Mouse (Mus musculus): ENCODE results near the gene Caln1.

DNA sequence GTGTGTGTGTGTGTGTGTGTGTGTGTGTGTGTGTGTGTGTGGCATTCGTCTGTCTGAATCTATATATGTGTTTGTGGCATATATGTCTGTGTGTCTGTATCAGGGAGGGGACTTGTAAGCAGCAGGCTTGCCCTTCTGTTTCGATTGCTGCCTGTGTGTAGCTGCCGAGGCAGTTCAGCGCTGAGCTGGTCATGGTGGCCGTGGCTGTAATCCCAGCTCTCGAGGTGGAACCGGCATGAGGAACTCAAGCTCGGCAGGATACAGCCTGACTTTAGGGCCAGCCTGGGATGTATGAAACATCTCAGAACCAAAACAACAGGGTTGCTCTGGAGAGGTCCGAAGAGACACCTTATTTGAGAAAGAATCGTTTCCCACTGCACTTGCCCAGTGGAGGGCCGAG lies 35.3 kb upstream of the Caln1 start:
- TF ChIP-seq CTCF (conservative IDR thresholded peaks at IDR 0.05; ENCODE audit: low read length), result no peak
- TF ChIP-seq POU5F1 (IDR thresholded peaks at IDR 0.05; ENCODE audit: borderline replicate concordance, low read length), result no peak
- no peak for TF ChIP-seq NANOG (IDR thresholded peaks at IDR 0.05; ENCODE audit: borderline replicate concordance, low read length)

All from E14TG2a.4 (cell line).